Mouse (Mus musculus): Measurements from ENCODE around the gene Gm45902. TPM values are rescaled to one million over a fixed set of nuclear protein-coding genes. Genes with fewer than 3 reads are reported as not detected.

The Gm45902 gene
- total RNA-seq, 2 experiments from 2014 or later: 4.0 to 5.4 TPM

Other genes with a start within 250 kb of the Gm45902 start
- 10 to 100 TPM; 90.4 to 95.3 TPM for gene Nmt2, start 228.6 kb downstream of the Gm45902 start, total RNA-seq (2021)
- gene Rpp38, start 180.1 kb downstream of the Gm45902 start, total RNA-seq (2021): 10 to 100 TPM; 10.3 to 11.0 TPM
- under 1 TPM in 1 of 2 experiments, not detected in 1; 0.94 TPM for gene Acbd7, start 176.6 kb downstream of the Gm45902 start, total RNA-seq (2021)
- gene Olah, start 115.6 kb downstream of the Gm45902 start, total RNA-seq (2021): under 1 TPM in 1 of 2 experiments, not detected in 1; 0.18 TPM
- gene Meig1, start 90.1 kb downstream of the Gm45902 start, total RNA-seq (2021): 1 to 10 TPM; 3.3 to 4.6 TPM
- 10 to 100 TPM; 10.2 to 11.4 TPM for gene Dclre1c, start 88.7 kb downstream of the Gm45902 start, total RNA-seq (2021)
- gene Suv39h2, start 37.8 kb downstream of the Gm45902 start, total RNA-seq (2021): 1 to 10 TPM; 3.5 to 4.4 TPM
- 10 to 100 TPM; 42.8 to 46.9 TPM for gene Hspa14, start within 50 bp of the Gm45902 start, total RNA-seq (2021)
- 1 to 10 TPM in 1 of 2 experiments, under 1 TPM in 1; 0.85 to 1.1 TPM for gene Cdnf, start 240 bp upstream of the Gm45902 start, total RNA-seq (2021)
- 1 to 10 TPM; 8.6 to 9.6 TPM for gene Fam107b, start 57.7 kb upstream of the Gm45902 start, total RNA-seq (2021)